Mouse (Mus musculus) heart, adult 2 months (tissue): ENCODE measurements at regions not wholly inside any gene's neighbourhood (a gene's known extent, or its start where the extent isn't known, plus 50 kb on each side); places are given as distances from the start of the nearest gene placed in this dataset.

ENCODE experiments used
- DNase-seq, 2 experiments: peaks; one replicate each; pipeline ENCODE4 v3.0.0; 2021
- H3K27ac ChIP-seq: fragments of 200-600 bp; 2 replicates; pipeline ENCODE4 v1.8.1; 2022
- H3K27me3 ChIP-seq: fragments of 200-500 bp; 2 replicates; pipeline ENCODE4 v1.6.1; 2012; ENCODE audit warnings: mild to moderate bottlenecking, low read length, inconsistent platforms, mixed read lengths; ENCODE audit not compliant: control insufficient read depth, insufficient read depth
- H3K36me3 ChIP-seq: fragments of 200-500 bp; 2 replicates; pipeline ENCODE4 v1.6.1; 2012; ENCODE audit warnings: low read length, inconsistent platforms; ENCODE audit not compliant: control insufficient read depth, insufficient read depth
- H3K4me1 ChIP-seq: fragments of 200-500 bp; 2 replicates; pipeline ENCODE4 v1.6.1; 2011; ENCODE audit warnings: low read length; ENCODE audit not compliant: control insufficient read depth, insufficient read depth
- H3K4me3 ChIP-seq: fragments of 200-600 bp; 2 replicates; pipeline ENCODE4 v1.8.1; 2022
- H3K79me2 ChIP-seq: fragments of 200-500 bp; replicated peaks from 2 replicates; pipeline ENCODE4 v1.6.1; 2012; ENCODE audit warnings: mild to moderate bottlenecking, inconsistent platforms, low read length, moderate library complexity, mixed read lengths; ENCODE audit not compliant: control insufficient read depth, insufficient read depth
- H3K9ac ChIP-seq: fragments of 200-500 bp; 2 replicates; pipeline ENCODE4 v1.6.1; 2012; ENCODE audit warnings: low read depth, mild to moderate bottlenecking, control low read depth, inconsistent platforms, low read length, mixed read lengths
- CTCF ChIP-seq: fragments of 200-600 bp; IDR thresholded peaks from 2 replicates; pipeline ENCODE4 v1.8.1; 2022; ENCODE audit warnings: antibody characterized with exemption, mild to moderate bottlenecking, moderate library complexity
- EP300 ChIP-seq: fragments of 200-500 bp; IDR thresholded peaks from 2 replicates; pipeline ENCODE4 v1.6.1; 2011; ENCODE audit warnings: low read depth, low read length, control low read depth; ENCODE audit not compliant: insufficient read depth
- POLR2A ChIP-seq: fragments of 200-500 bp; IDR thresholded peaks from 2 replicates; pipeline ENCODE4 v1.6.1; 2011; ENCODE audit warnings: mild to moderate bottlenecking, low read depth, low read length, control low read depth; ENCODE audit not compliant: insufficient read depth
- WGBS: fragments of 180-500 bp; shearing (Covaris S2); methylation state at CpG from one replicate; pipeline ENCODE4 v1.1.7; 2018; 5-methylcytosine and 5-hydroxymethylcytosine counted together
- intact Hi-C: fragments of 180-260 bp; cut with DNase I; formaldehyde crosslinking; loops from one replicate; pipeline ENCODE4 v1.15.1; 2025

GRCm38 (mm10) chr15:6067380-6067779 is 232.2 kb upstream of the Dab2 start:
- intact Hi-C loops: no loop called here
- no peak overlapping the region for H3K9ac ChIP-seq
- 35% methylated on average over 6 of the region's 6 CpGs for WGBS

GRCm38 (mm10) chr15:6068371-6068770 is 231.2 kb upstream of the Dab2 start:
- no peak for DNase-seq
- H3K4me3 ChIP-seq: no peak overlapping the region

More at GRCm38 (mm10) chr15:6067380-6067779, 232.2 kb upstream of the Dab2 start:
- Histone ChIP-seq H3K4me3 (no peak overlapping the region), H3K36me3 (no peaks in the 10 kb centered on the region), H3K27ac (no peak overlapping the region), H3K79me2 (no peaks in the 10 kb centered on the region), H3K27me3 (no peaks in the 10 kb centered on the region), H3K4me1 (no peaks in the 10 kb centered on the region)
- TF ChIP-seq POLR2A: no peak
- TF ChIP-seq EP300: no peak
- no peak for TF ChIP-seq CTCF
- DNase-seq: no peak

GRCm38 (mm10) chr15:6071873-6072272 is 227.7 kb upstream of the Dab2 start:
- Histone ChIP-seq H3K27ac (no peak overlapping the region), H3K36me3 (no peaks in the 10 kb centered on the region), H3K79me2 (no peaks in the 10 kb centered on the region), H3K4me1 (no peaks in the 10 kb centered on the region), H3K27me3 (no peaks in the 10 kb centered on the region), H3K4me3 (no peak overlapping the region), H3K9ac (no peak overlapping the region)
- TF ChIP-seq POLR2A: no peak
- no peak for TF ChIP-seq EP300
- TF ChIP-seq CTCF: no peak
- intact Hi-C loops: no loop called here
- no peak for DNase-seq

More at GRCm38 (mm10) chr15:6068371-6068770, 231.2 kb upstream of the Dab2 start:
- no peak for TF ChIP-seq EP300
- TF ChIP-seq CTCF: no peak
- no peak for TF ChIP-seq POLR2A
- intact Hi-C loops: no loop called here
- no peak overlapping the region for H3K27ac ChIP-seq
- H3K27me3 ChIP-seq: no peaks in the 10 kb centered on the region
- no peaks in the 10 kb centered on the region for H3K79me2 ChIP-seq
- H3K36me3 ChIP-seq: no peaks in the 10 kb centered on the region
- H3K9ac ChIP-seq: no peak overlapping the region
- WGBS: 88% methylated on average over 8 of the region's 8 CpGs
- H3K4me1 ChIP-seq: no peaks in the 10 kb centered on the region

- no peaks in the 10 kb centered on the region for H3K36me3 ChIP-seq
- H3K27me3 ChIP-seq: no peaks in the 10 kb centered on the region
- intact Hi-C loops: no loop called here
- H3K79me2 ChIP-seq: no peaks in the 10 kb centered on the region
- 72% methylated on average over 3 of the region's 3 CpGs for WGBS
- DNase-seq: no peak
- H3K9ac ChIP-seq: no peak overlapping the region
- no peak overlapping the region for H3K27ac ChIP-seq
- no peaks in the 10 kb centered on the region for H3K4me1 ChIP-seq
- H3K4me3 ChIP-seq: no peak overlapping the region
- TF ChIP-seq POLR2A (no peak), CTCF (no peak), EP300 (no peak)
Measured at GRCm38 (mm10) chr15:6072920-6073319, 226.7 kb upstream of the Dab2 start.

GRCm38 (mm10) chr15:6080714-6081635 is 218.6 kb upstream of the Dab2 start:
- no peak overlapping the region for H3K9ac ChIP-seq
- WGBS: 49% methylated on average over 8 of the region's 8 CpGs
- no peak overlapping the region for H3K4me3 ChIP-seq
- no peaks in the 10 kb centered on the region for H3K27me3 ChIP-seq
- no peak for TF ChIP-seq POLR2A
- TF ChIP-seq EP300: no peak
- peak; percentile 79 for TF ChIP-seq CTCF
- no peaks in the 10 kb centered on the region for H3K36me3 ChIP-seq
- DNase-seq: peak; percentile 42 to 49
- no peaks in the 10 kb centered on the region for H3K79me2 ChIP-seq
- intact Hi-C loops: loop anchor here (5.0 kb wide), 1 partner anchor 844 kb away; no protein-coding TSS in a partner anchor
- peak overlapping the region; percentile 28 for H3K27ac ChIP-seq
- no peaks in the 10 kb centered on the region for H3K4me1 ChIP-seq

GRCm38 (mm10) chr15:6087208-6087607 is 212.4 kb upstream of the Dab2 start:
- no peak for TF ChIP-seq EP300
- TF ChIP-seq CTCF: no peak
- Histone ChIP-seq H3K27me3 (no peaks in the 10 kb centered on the region), H3K79me2 (no peaks in the 10 kb centered on the region), H3K36me3 (no peaks in the 10 kb centered on the region), H3K27ac (no peak overlapping the region), H3K4me3 (no peak overlapping the region), H3K9ac (no peak overlapping the region), H3K4me1 (no peaks in the 10 kb centered on the region)
- DNase-seq: no peak
- 60% methylated on average over 3 of the region's 3 CpGs for WGBS
- intact Hi-C loops: no loop called here
